Mouse (Mus musculus) CH12.LX (cell line): ENCODE measurements around the gene Aplp1. TPM values are rescaled to one million over a fixed set of nuclear protein-coding genes. Genes with fewer than 3 reads are reported as not detected.

ENCODE experiments used
- DNase-seq: peaks from one replicate; pipeline ENCODE4 v3.0.0-alpha.2; 2013; ENCODE audit errors: extremely low read depth
- H3K27ac ChIP-seq: 2 replicates; pipeline ENCODE4 v1.5.1; 2012; ENCODE audit warnings: low read depth, mild to moderate bottlenecking, control low read depth, moderate library complexity; ENCODE audit not compliant: insufficient read depth
- H3K27me3 ChIP-seq: replicated peaks from 2 replicates; pipeline ENCODE3; 2012; ENCODE audit warnings: inconsistent platforms
- H3K36me3 ChIP-seq, 2 experiments: replicated peaks in 1 of 2; 2 replicates each; pipeline versions ENCODE3 to v1.6.1; 2012; ENCODE audit warnings: inconsistent platforms in 1 of 2, low read length in 1 of 2, mild to moderate bottlenecking in 1 of 2, mixed read lengths in 1 of 2, moderate library complexity in 1 of 2; ENCODE audit not compliant: control insufficient read depth in 1 of 2, insufficient read depth in 1 of 2
- H3K4me1 ChIP-seq, 2 experiments: 2 replicates each; pipeline ENCODE4 v1.6.1; 2012; ENCODE audit warnings: inconsistent platforms in 1 of 2, moderate library complexity in 1 of 2; ENCODE audit not compliant: insufficient read depth in 2 of 2, control insufficient read depth in 1 of 2
- H3K4me2 ChIP-seq: 2 replicates; pipeline ENCODE4 v1.6.1; 2012; ENCODE audit warnings: low read depth, mild to moderate bottlenecking, control low read depth; ENCODE audit not compliant: poor library complexity, insufficient read depth, severe bottlenecking
- H3K4me3 ChIP-seq, 3 experiments: fragments of 150-350 bp in 1 of 3; sonication (generic) in 1 of 3; replicated peaks in 1 of 3; 2 replicates each; pipeline versions ENCODE3 to v1.5.1; 2011 to 2012; ENCODE audit warnings: low read depth in 2 of 3, low read length in 2 of 3, mild to moderate bottlenecking in 2 of 3, moderate library complexity in 2 of 3, control low read depth in 1 of 3, improper control_type of control experiment in 1 of 3, inconsistent platforms in 1 of 3, mixed read lengths in 1 of 3; ENCODE audit not compliant: poor library complexity in 1 of 3
- H3K79me2 ChIP-seq: replicated peaks from 2 replicates; pipeline ENCODE4 v1.6.1; 2012; ENCODE audit warnings: mild to moderate bottlenecking, moderate library complexity; ENCODE audit not compliant: control insufficient read depth, poor library complexity, insufficient read depth, severe bottlenecking; ENCODE audit errors: extremely low read depth
- H3K9ac ChIP-seq: 2 replicates; pipeline ENCODE4 v1.6.1; 2012; ENCODE audit warnings: low read depth, mild to moderate bottlenecking, control low read depth, moderate library complexity; ENCODE audit not compliant: insufficient read depth
- H3K9me3 ChIP-seq: replicated peaks from 2 replicates; pipeline ENCODE3; 2012; ENCODE audit warnings: low read length, inconsistent platforms, mixed read lengths
- BHLHE40 ChIP-seq: IDR thresholded peaks from 2 replicates; pipeline ENCODE4 v1.6.1; 2011; ENCODE audit warnings: mild to moderate bottlenecking, low read depth, low read length, improper control_type of control experiment
- CHD1 ChIP-seq: IDR thresholded peaks from 2 replicates; pipeline ENCODE4 v1.6.1; 2012; ENCODE audit warnings: low read depth, low read length, improper control_type of control experiment, inconsistent platforms
- CHD2 ChIP-seq: IDR thresholded peaks from 2 replicates; pipeline ENCODE4 v1.6.1; 2011; ENCODE audit warnings: low read length, improper control_type of control experiment
- CTCF ChIP-seq, 2 experiments: IDR thresholded peaks in 1 of 2; conservative IDR thresholded peaks in 1 of 2; 2 replicates each; pipeline ENCODE4 v1.5.1; 2011 to 2012; ENCODE audit warnings: low read depth in 2 of 2, low read length in 2 of 2, improper control_type of control experiment in 1 of 2, inconsistent platforms in 1 of 2, mild to moderate bottlenecking in 1 of 2, moderate library complexity in 1 of 2
- E2F4 ChIP-seq: IDR thresholded peaks from 2 replicates; pipeline ENCODE4 v1.6.1; 2011; ENCODE audit warnings: low read depth, low read length, improper control_type of control experiment; ENCODE audit not compliant: insufficient replicate concordance
- ELF1 ChIP-seq: IDR thresholded peaks from 2 replicates; pipeline ENCODE4 v1.6.1; 2014; ENCODE audit warnings: low read depth, mild to moderate bottlenecking, inconsistent platforms, low read length, improper control_type of control experiment
- EP300 ChIP-seq: IDR thresholded peaks from 2 replicates; pipeline ENCODE4 v1.6.1; 2011; ENCODE audit warnings: low read length, improper control_type of control experiment
- HCFC1 ChIP-seq: IDR thresholded peaks from 2 replicates; pipeline ENCODE4 v1.6.1; 2012; ENCODE audit warnings: low read depth, mild to moderate bottlenecking, inconsistent platforms, low read length, improper control_type of control experiment
- IRF4 ChIP-seq: IDR thresholded peaks from 2 replicates; pipeline ENCODE4 v1.6.1; 2014; ENCODE audit warnings: low read depth, mild to moderate bottlenecking, inconsistent platforms, low read length, improper control_type of control experiment
- JUN ChIP-seq: IDR thresholded peaks from 2 replicates; pipeline ENCODE4 v1.6.1; 2011; ENCODE audit warnings: low read depth, mild to moderate bottlenecking, low read length, improper control_type of control experiment, moderate library complexity; ENCODE audit not compliant: insufficient read depth
- JUND ChIP-seq: conservative IDR thresholded peaks from 2 replicates; pipeline ENCODE4 v1.6.1; 2011; ENCODE audit warnings: low read depth, low read length, improper control_type of control experiment
- KAT2A ChIP-seq: IDR thresholded peaks from 2 replicates; pipeline ENCODE4 v1.6.1; 2012; ENCODE audit warnings: low read length, improper control_type of control experiment, inconsistent platforms; ENCODE audit not compliant: insufficient replicate concordance
- MAFK ChIP-seq: IDR thresholded peaks from 2 replicates; pipeline ENCODE4 v1.6.1; 2011; ENCODE audit warnings: low read length, improper control_type of control experiment; ENCODE audit not compliant: insufficient replicate concordance
- MAX ChIP-seq: IDR thresholded peaks from 2 replicates; pipeline ENCODE4 v1.6.1; 2011; ENCODE audit warnings: low read length, improper control_type of control experiment
- MAZ ChIP-seq: IDR thresholded peaks from 2 replicates; pipeline ENCODE4 v1.6.1; 2012; ENCODE audit warnings: low read depth, mild to moderate bottlenecking, inconsistent platforms, low read length, improper control_type of control experiment, moderate library complexity
- MEF2A ChIP-seq: IDR thresholded peaks from 2 replicates; pipeline ENCODE4 v1.6.1; 2014; ENCODE audit warnings: low read depth, mild to moderate bottlenecking, inconsistent platforms, low read length, improper control_type of control experiment, borderline replicate concordance
- MXI1 ChIP-seq: IDR thresholded peaks from 2 replicates; pipeline ENCODE4 v1.6.1; 2011; ENCODE audit warnings: mild to moderate bottlenecking, low read depth, low read length, improper control_type of control experiment
- MYC ChIP-seq: IDR thresholded peaks from 2 replicates; pipeline ENCODE4 v1.6.1; 2011; ENCODE audit warnings: low read depth, mild to moderate bottlenecking, improper control_type of control experiment, low read length
- NELFE ChIP-seq: IDR thresholded peaks from 2 replicates; pipeline ENCODE4 v1.6.1; 2011; ENCODE audit warnings: low read depth, low read length, improper control_type of control experiment
- NRF1 ChIP-seq: IDR thresholded peaks from 2 replicates; pipeline ENCODE4 v1.6.1; 2014; ENCODE audit warnings: low read depth, mild to moderate bottlenecking, inconsistent platforms, low read length, improper control_type of control experiment, moderate library complexity
- PAX5 ChIP-seq: IDR thresholded peaks from 2 replicates; pipeline ENCODE4 v1.6.1; 2012; ENCODE audit warnings: low read length, inconsistent platforms, mixed read lengths
- POLR2A ChIP-seq: IDR thresholded peaks from 2 replicates; pipeline ENCODE4 v1.6.1; 2011; ENCODE audit warnings: low read depth, mild to moderate bottlenecking, improper control_type of control experiment, low read length
- POLR2AphosphoS2 ChIP-seq: IDR thresholded peaks from 2 replicates; pipeline ENCODE4 v1.6.1; 2011; ENCODE audit warnings: low read depth, low read length, improper control_type of control experiment
- RAD21 ChIP-seq: IDR thresholded peaks from 2 replicates; pipeline ENCODE4 v1.6.1; 2011; ENCODE audit warnings: low read depth, mild to moderate bottlenecking, low read length, improper control_type of control experiment, moderate library complexity
- RCOR1 ChIP-seq: conservative IDR thresholded peaks from 2 replicates; pipeline ENCODE4 v1.6.1; 2012; ENCODE audit warnings: low read depth, mild to moderate bottlenecking, inconsistent platforms, low read length, improper control_type of control experiment
- SIN3A ChIP-seq: IDR thresholded peaks from 2 replicates; pipeline ENCODE4 v1.6.1; 2012; ENCODE audit warnings: low read length, improper control_type of control experiment, inconsistent platforms
- SMC3 ChIP-seq: IDR thresholded peaks from 2 replicates; pipeline ENCODE4 v1.6.1; 2011; ENCODE audit warnings: low read depth, low read length, improper control_type of control experiment
- TCF12 ChIP-seq: IDR thresholded peaks from 2 replicates; pipeline ENCODE4 v1.6.1; 2014; ENCODE audit warnings: low read depth, mild to moderate bottlenecking, inconsistent platforms, low read length, improper control_type of control experiment
- USF1 ChIP-seq: IDR thresholded peaks from 2 replicates; pipeline ENCODE4 v1.6.1; 2014; ENCODE audit warnings: low read depth, mild to moderate bottlenecking, inconsistent platforms, low read length, improper control_type of control experiment
- ZC3H11A ChIP-seq: IDR thresholded peaks from 2 replicates; pipeline ENCODE4 v1.6.1; 2012; ENCODE audit warnings: low read depth, mild to moderate bottlenecking, inconsistent platforms, low read length, improper control_type of control experiment
- ZMIZ1 ChIP-seq: IDR thresholded peaks from 2 replicates; pipeline ENCODE4 v1.6.1; 2012; ENCODE audit warnings: low read depth, mild to moderate bottlenecking, inconsistent platforms, low read length, improper control_type of control experiment
- ZNF384 ChIP-seq: IDR thresholded peaks from 2 replicates; pipeline ENCODE4 v1.6.1; 2012; ENCODE audit warnings: low read depth, low read length, improper control_type of control experiment, inconsistent platforms
- dilution Hi-C: fragments of 300-500 bp; cut with MboI; formaldehyde crosslinking; loops from 2 replicates; pipeline ENCODE4 v1.14.3; 2020; ENCODE audit warnings: low sequenced_read_pairs; ENCODE audit not compliant: extremely low pct_unique_long_range_greater_than_20kb, extremely low pct_ligation_motif_present
- in situ Hi-C: fragments of 300-500 bp; cut with MboI; formaldehyde crosslinking; loops from 3 replicates; pipeline ENCODE4 v1.14.3; 2019; ENCODE audit warnings: low sequenced_read_pairs, low pct_ligation_motif_present, low pct_unique_long_range_greater_than_20kb, mixed read lengths
- polyA plus RNA-seq: library from polyadenylated mRNA; unstranded; fragments of >175 nt; gene quantifications from 2 replicates; pipeline ENCODE4 v1.2.1, GENCODE M21; 2012; ENCODE audit warnings: low read depth; ENCODE audit not compliant: insufficient read length
- total RNA-seq, 2 experiments: library from RNA; depleted of rRNA; stranded (reverse); fragments of 300-350 nt in 1 of 2; fragments of >200 nt in 1 of 2; gene quantifications; 2 replicates each; pipeline ENCODE4 v1.2.3; 2012 to 2014

Aplp1 gene
- total and polyA plus RNA-seq, 3 experiments: 0.10 to 0.93 TPM; not detected in 1

GRCm38 (mm10) chr7:30422560-30422959, 22.8 kb downstream of the Aplp1 start:
- TF ChIP-seq EP300 (no peak), POLR2A (no peak), NELFE (no peak), ZMIZ1 (no peak), CHD1 (no peak), RCOR1 (no peak), NRF1 (no peak), JUN (no peak), SIN3A (no peak; the same call in 1 of the 2 replicates), E2F4 (no peak)
- Histone ChIP-seq H3K9ac (peak overlapping the region; percentile 85), H3K4me3 (peak overlapping the region; percentile 85 to 93 (median 92)), H3K27me3 (no peaks in the 10 kb centered on the region), H3K27ac (peak overlapping the region; percentile 61), H3K79me2 (peaks cover 22% of the 10 kb centered on the region), H3K36me3 (peaks cover 37 to 55% of the 10 kb centered on the region in 2 experiments), H3K4me1 (peaks cover 9 to 67% of the 10 kb centered on the region in 2 experiments), H3K9me3 (peaks cover 8% of the 10 kb centered on the region), H3K4me2 (peak overlapping the region; percentile 82)
- in situ Hi-C loops (no loop called here), dilution Hi-C loops (no loop called here)
- no peak for DNase-seq

GRCm38 (mm10) chr7:30421890-30422435, 23.4 kb downstream of the Aplp1 start:
- Histone ChIP-seq H3K9ac (peak overlapping the region; percentile 96), H3K4me3 (peak overlapping the region; percentile 85 to 95 (median 93)), H3K9me3 (peaks cover 8% of the 10 kb centered on the region), H3K27me3 (no peaks in the 10 kb centered on the region), H3K4me2 (peak overlapping the region; percentile 82), H3K36me3 (peaks cover 32 to 49% of the 10 kb centered on the region in 2 experiments), H3K27ac (peak overlapping the region; percentile 88), H3K79me2 (peaks cover 22% of the 10 kb centered on the region), H3K4me1 (peaks cover 9 to 67% of the 10 kb centered on the region in 2 experiments)
- DNase-seq: peak; percentile 93
- in situ Hi-C loops (no loop called here), dilution Hi-C loops (no loop called here)
- TF ChIP-seq USF1: no peak
- TF ChIP-seq RCOR1: peak; percentile 74
- no peak for TF ChIP-seq SMC3
- TF ChIP-seq ELF1: peak; percentile 82
- peak; percentile 81 for TF ChIP-seq MAX
- no peak for TF ChIP-seq CTCF (conservative IDR thresholded peaks at IDR 0.05 in 1 of 2, IDR thresholded peaks at IDR 0.05 in 1 of 2; ENCODE audit: low read depth in 2 of 2, low read length in 2 of 2)
- TF ChIP-seq MXI1: peak; percentile 89
- TF ChIP-seq IRF4: peak; percentile 97
- peak; percentile 65 for TF ChIP-seq HCFC1
- peak; percentile 90 for TF ChIP-seq SIN3A
- TF ChIP-seq MAZ: peak; percentile 97
- peak; percentile 76 for TF ChIP-seq MYC
- TF ChIP-seq PAX5: no peak
- peak; percentile 73; the same call in 1 of the 2 replicates for TF ChIP-seq CHD2
- peak; percentile 98 for TF ChIP-seq TCF12
- peak; percentile 98 for TF ChIP-seq BHLHE40
- TF ChIP-seq POLR2AphosphoS2: 0 out of 2 replicates have a peak, but pooled peaks have one; percentile 55
- no peak for TF ChIP-seq JUND
- TF ChIP-seq EP300: peak; percentile 73
- peak; percentile 76 for TF ChIP-seq NRF1
- no peak for TF ChIP-seq E2F4
- TF ChIP-seq ZNF384: no peak
- TF ChIP-seq ZC3H11A: no peak
- peak; percentile 50; the same call in 1 of the 2 replicates for TF ChIP-seq KAT2A
- peak; percentile 87 for TF ChIP-seq MEF2A
- no peak; the same call in 1 of the 2 replicates for TF ChIP-seq RAD21
- no peak for TF ChIP-seq JUN
- TF ChIP-seq MAFK: no peak
